Mouse (Mus musculus): ENCODE measurements around the gene Rpusd1.

DNA sequence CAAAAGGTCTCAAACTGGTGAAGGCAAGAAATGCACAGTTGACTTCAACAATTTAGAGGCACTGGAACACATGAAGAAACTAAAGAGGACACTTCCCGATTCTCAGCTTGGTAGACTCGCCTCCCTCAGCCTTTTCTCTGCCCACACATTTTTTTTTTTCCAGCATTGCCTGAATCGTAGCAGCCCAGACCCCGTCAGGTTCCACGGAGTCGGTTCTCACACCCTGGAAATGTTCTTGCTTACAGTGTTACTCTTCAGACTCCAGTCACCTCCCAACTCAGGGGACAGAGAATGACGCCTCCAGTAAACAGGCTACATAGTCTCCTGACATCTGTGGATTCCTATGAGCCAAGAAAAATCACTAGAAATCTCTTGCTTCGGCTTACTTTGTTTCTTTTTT lies 32.7 kb downstream of the Rpusd1 start:
- TF ChIP-seq CTCF (IDR thresholded peaks at IDR 0.05; ENCODE audit: low read depth), result no peak
- TF ChIP-seq EP300 (IDR thresholded peaks at IDR 0.05; ENCODE audit: low read depth), result no peak

All from liver, postnatal 0 days (tissue).